Mouse (Mus musculus) 416B (cell line): ENCODE data around the gene Zfp36l2.
A peak's percentile ranks its signal among the peaks of the same experiment; 100 is the strongest.

Source experiments
- DNase-seq: peaks from one replicate; pipeline ENCODE4 v3.0.0; 2011; ENCODE audit warnings: low read depth

Zfp36l2 gene

GRCm38 (mm10) chr17:84177481-84177880 lies 10.3 kb downstream of the Zfp36l2 start:
- peak; percentile 69 for DNase-seq

GRCm38 (mm10) chr17:84176446-84176845 lies 11.3 kb downstream of the Zfp36l2 start:
- DNase-seq = no peak

- no peak for DNase-seq
These were observed 12.6 kb downstream of the Zfp36l2 start for GRCm38 (mm10) chr17:84175196-84175595.

GRCm38 (mm10) chr17:84167377-84167776 lies 20.4 kb downstream of the Zfp36l2 start:
- no peak for DNase-seq

- peak; percentile 29 for DNase-seq
These were observed 21.4 kb downstream of the Zfp36l2 start for GRCm38 (mm10) chr17:84166135-84166860.

- no peak for DNase-seq
These were observed 22.0 kb downstream of the Zfp36l2 start for GRCm38 (mm10) chr17:84165735-84166134.

- no peak for DNase-seq
These were observed 23.6 kb downstream of the Zfp36l2 start for GRCm38 (mm10) chr17:84164146-84164545.

- DNase-seq = no peak
These were observed 24.5 kb downstream of the Zfp36l2 start for GRCm38 (mm10) chr17:84163066-84163785.

GRCm38 (mm10) chr17:84162211-84162760 lies 25.5 kb downstream of the Zfp36l2 start:
- DNase-seq = no peak

GRCm38 (mm10) chr17:84161231-84161854 lies 26.4 kb downstream of the Zfp36l2 start:
- peak; percentile 96 for DNase-seq

- DNase-seq = no peak
These were observed 28.9 kb downstream of the Zfp36l2 start for GRCm38 (mm10) chr17:84158891-84159290.

- DNase-seq = no peak
These were observed 29.3 kb downstream of the Zfp36l2 start for GRCm38 (mm10) chr17:84158461-84158795.

GRCm38 (mm10) chr17:84157743-84158460 lies 29.8 kb downstream of the Zfp36l2 start:
- DNase-seq = no peak

GRCm38 (mm10) chr17:84156748-84157742 lies 30.7 kb downstream of the Zfp36l2 start:
- DNase-seq = no peak

GRCm38 (mm10) chr17:84156227-84156573 lies 31.5 kb downstream of the Zfp36l2 start:
- DNase-seq = no peak

GRCm38 (mm10) chr17:84155516-84156226 lies 32.1 kb downstream of the Zfp36l2 start:
- no peak for DNase-seq

GRCm38 (mm10) chr17:84155029-84155338 lies 32.8 kb downstream of the Zfp36l2 start:
- no peak for DNase-seq

GRCm38 (mm10) chr17:84154302-84155028 lies 33.3 kb downstream of the Zfp36l2 start:
- DNase-seq = no peak

- peak; percentile 90 for DNase-seq
These were observed 34.6 kb downstream of the Zfp36l2 start for GRCm38 (mm10) chr17:84152976-84153786.
